25 mouse cellular contexts compared by ENCODE assay signal in the genomic region with DNA sequence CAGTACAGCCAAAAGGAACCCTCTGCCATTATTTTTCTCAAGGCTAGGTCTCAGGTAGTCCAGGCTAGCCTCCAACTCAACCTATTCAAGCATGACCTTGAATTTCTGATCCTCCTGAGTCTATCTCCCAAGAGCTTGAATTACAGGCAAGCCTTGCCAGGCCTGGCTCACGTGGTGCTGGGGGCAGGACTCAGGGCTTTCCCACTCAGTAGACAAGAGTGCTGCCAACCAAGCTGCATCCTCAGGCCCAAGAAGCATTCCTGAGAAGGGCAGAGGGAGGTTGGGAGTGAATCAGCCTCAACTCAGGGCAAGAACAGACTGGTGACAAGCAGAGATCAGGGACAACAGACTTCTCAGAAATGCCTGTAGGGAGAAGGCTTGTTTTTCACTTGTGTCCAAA. TPM values are rescaled to one million over a fixed set of nuclear protein-coding genes. Genes with fewer than 3 reads are reported as not detected.
A peak's percentile ranks its signal among the peaks of the same experiment; 100 is the strongest.
DNase-seq lines count a peak whose midpoint lies in the region; ATAC-seq and TF ChIP-seq lines count a peak whose summit lies in the region.
"Had no signal": no experiment of that assay in that cellular context is flagged by ENCODE, and none has a peak within 500 bp of the region (broad histone marks: within the 10 kb centered on the region; RNA-seq: fewer than 3 reads in every experiment).

No protein-coding gene starts in this region.

- no peak for ATAC-seq in CD4-positive, CD25-positive, alpha-beta regulatory T cell, adult 4 months
- ATAC-seq: forebrain, embryonic 14.5 days; hindbrain, embryonic 16.5 days; intestine, embryonic 15.5 days had no signal

- peaks cover 8% of the 10 kb centered on the region for H3K4me1 ChIP-seq in limb, embryonic 10.5 days
- H3K4me1 ChIP-seq: embryonic facial prominence, embryonic 13.5 days; intestine, embryonic 15.5 days; midbrain, embryonic 12.5 days had no signal

- no peaks in the 10 kb centered on the region for H3K9me3 ChIP-seq in limb, embryonic 10.5 days (replicated peaks)
- H3K9me3 ChIP-seq: embryonic facial prominence, embryonic 13.5 days; intestine, embryonic 15.5 days; limb, embryonic 13.5 days; lung, embryonic 15.5 days; midbrain, embryonic 12.5 days had no signal

- DNase-seq in gastrocnemius, adult 2 months, result peak; percentile 67
- no peak for DNase-seq in gastrocnemius, postnatal 4 days (ENCODE audit: low spot score in 2 of 2)
- DNase-seq in 3T3-L1 (ENCODE audit: low read depth, low spot score), result peak; percentile 49
- DNase-seq in adipocyte (ENCODE audit: low spot score), result peak; percentile 40
- no peak for DNase-seq in limb, embryonic 10.5 days (ENCODE audit: low spot score)
- no peak for DNase-seq in kidney, postnatal 10 days
- DNase-seq: adrenal gland, adult 2 months; cerebellum, adult 11 months; cerebellum, adult 9-11 months; embryo, embryonic 11 days; heart, postnatal 14 days; kidney, adult 8-10 months; kidney, postnatal 14 days; lung, postnatal 4 days; thymus, postnatal 14 days had no signal

- H3K4me3 ChIP-seq in gastrocnemius, adult 2 months, result no peak overlapping the region
- H3K4me3 ChIP-seq in limb, embryonic 10.5 days, result no peak overlapping the region
- H3K4me3 ChIP-seq: embryonic facial prominence, embryonic 13.5 days; intestine, embryonic 15.5 days; left cerebral cortex, adult 2 months; limb, embryonic 13.5 days; lung, embryonic 15.5 days; megakaryocyte, embryonic 14.5 days; midbrain, embryonic 12.5 days had no signal

- 78% methylated on average over 1 of the region's 1 CpGs for WGBS in limb, embryonic 10.5 days

- no peaks in the 10 kb centered on the region for H3K36me3 ChIP-seq in limb, embryonic 10.5 days
- H3K36me3 ChIP-seq: embryonic facial prominence, embryonic 13.5 days; intestine, embryonic 15.5 days; limb, embryonic 13.5 days; lung, embryonic 15.5 days; midbrain, embryonic 12.5 days had no signal

- H3K27me3 ChIP-seq in limb, embryonic 10.5 days (ENCODE audit: low read depth, poor library complexity, severe bottlenecking), result no peaks in the 10 kb centered on the region
- H3K27me3 ChIP-seq: embryonic facial prominence, embryonic 13.5 days; intestine, embryonic 15.5 days; limb, embryonic 13.5 days; lung, embryonic 15.5 days had no signal

- H3K27ac ChIP-seq in gastrocnemius, adult 2 months, result peak overlapping the region; percentile 43
- peak overlapping the region; percentile 36; the same call in 1 of the 2 replicates for H3K27ac ChIP-seq in limb, embryonic 10.5 days
- H3K27ac ChIP-seq: embryonic facial prominence, embryonic 13.5 days; intestine, embryonic 15.5 days; left cerebral cortex, adult 2 months; limb, embryonic 13.5 days; lung, embryonic 15.5 days; midbrain, embryonic 12.5 days had no signal

- intact Hi-C loops in gastrocnemius, adult 2 months (cut with DNase I), result no loop called here

- TF ChIP-seq CTCF in gastrocnemius, adult 2 months (IDR thresholded peaks at IDR 0.05), result no peak

RNA-seq across cellular contexts. Expression of a gene that starts 12.8 kb away (rescaled TPM):
- total RNA-seq in gastrocnemius, adult 2 months (2021), result 10 to 100 TPM; 15.4 to 19.6 TPM
- 10 to 100 TPM; 28.5 to 31.3 TPM for total RNA-seq in gastrocnemius, postnatal 4 days (2021)
- 56.4 and 62.2 TPM in 2 replicates for polyA plus RNA-seq in limb, embryonic 10.5 days (2016; fragmentation: Nextera tagmentation; extraction: Ambion mirVana)
- 100 to 1,000 TPM in 1 of 2 experiments, 10 to 100 TPM in 1; 99.2 to 126 TPM for polyA plus RNA-seq in CD4-positive, CD25-positive, alpha-beta regulatory T cell, adult 4 months (2017; shearing (Covaris generic))

Comparison
In these comparisons a context has a peak if more than half of its experiments do, and no peak if none do; other contexts are left out.
1. DNase-seq: peak in gastrocnemius, adult 2 months (single experiment), 3T3-L1 (single experiment) and adipocyte (single experiment); none in gastrocnemius, postnatal 4 days (0 of 2), limb, embryonic 10.5 days (single experiment) and kidney, postnatal 10 days (single experiment).